Mouse (Mus musculus): ENCODE results near the gene Mpnd. TPM values are rescaled to one million over a fixed set of nuclear protein-coding genes. Genes with fewer than 3 reads are reported as not detected.

The Mpnd gene
- total RNA-seq (2021), result 10 to 100 TPM; 47.4 to 50.1 TPM

- intact Hi-C loops (cut with DNase I), result no loop called here
- peak; percentile 62 to 63 for DNase-seq
These were observed at the start of gene Mpnd, which contains the start of gene Stap2 for GRCm38 (mm10) chr17:56005415-56006061. Mpnd (plus strand) TSS chr17:56005711. Stap2 (minus strand) TSS chr17:56005584.

- intact Hi-C loops (cut with DNase I), result loop anchor here (2.0 to 5.0 kb wide), 2 partner anchors 253 to 296 kb away; no protein-coding TSS in a partner anchor
- peak; percentile 43 to 53 for DNase-seq
These were observed 49.4 kb upstream of the Mpnd start for GRCm38 (mm10) chr17:55956129-55956528.

GRCm38 (mm10) chr17:55956591-55956990 is 48.9 kb upstream of the Mpnd start:
- no peak for DNase-seq
- intact Hi-C loops (cut with DNase I), result loop anchor here (2.0 to 5.0 kb wide), 2 partner anchors 254 to 296 kb away; no protein-coding TSS in a partner anchor

GRCm38 (mm10) chr17:55957168-55957567 is 48.3 kb upstream of the Mpnd start:
- intact Hi-C loops (cut with DNase I), result loop anchor here (2.0 to 5.0 kb wide), 2 partner anchors 254 to 295 kb away; no protein-coding TSS in a partner anchor

GRCm38 (mm10) chr17:55957726-55958583 is 47.6 kb upstream of the Mpnd start:
- no peak for DNase-seq
- intact Hi-C loops (cut with DNase I), result loop anchor here (2.0 to 5.0 kb wide), 2 partner anchors 255 to 294 kb away; no protein-coding TSS in a partner anchor

More at GRCm38 (mm10) chr17:55957168-55957567, 48.3 kb upstream of the Mpnd start:
- DNase-seq, result peak; percentile 66 to 82

- intact Hi-C loops (cut with DNase I), result loop anchor here (5.0 kb wide), 1 partner anchor 294 kb away; no protein-coding TSS in a partner anchor
These were observed 47.0 kb upstream of the Mpnd start for GRCm38 (mm10) chr17:55958584-55958886.

GRCm38 (mm10) chr17:55958918-55959728 is 46.4 kb upstream of the Mpnd start, which contains the start of gene Yju2:
Yju2 (plus strand) TSS chr17:55959099.
- peak; percentile 95 to 98 for DNase-seq
- intact Hi-C loops (cut with DNase I), result loop anchor here (5.0 kb wide), 1 partner anchor 293 kb away; no protein-coding TSS in a partner anchor

More at GRCm38 (mm10) chr17:55958584-55958886, 47.0 kb upstream of the Mpnd start:
- no peak for DNase-seq

- no peak for DNase-seq
- intact Hi-C loops (cut with DNase I), result loop anchor here (5.0 kb wide), 1 partner anchor 292 kb away; no protein-coding TSS in a partner anchor
These were observed 45.4 kb upstream of the Mpnd start for GRCm38 (mm10) chr17:55959946-55960740.

GRCm38 (mm10) chr17:55960791-55961190 is 44.7 kb upstream of the Mpnd start:
- no peak for DNase-seq
- intact Hi-C loops (cut with DNase I), result no loop called here

GRCm38 (mm10) chr17:55961631-55962030 is 43.9 kb upstream of the Mpnd start:
- intact Hi-C loops (cut with DNase I), result no loop called here
- no peak for DNase-seq

GRCm38 (mm10) chr17:55963171-55963570 is 42.3 kb upstream of the Mpnd start:
- intact Hi-C loops (cut with DNase I), result no loop called here
- DNase-seq, result no peak

- intact Hi-C loops (cut with DNase I), result no loop called here
- DNase-seq, result no peak
These were observed 41.0 kb upstream of the Mpnd start for GRCm38 (mm10) chr17:55964496-55964895.

GRCm38 (mm10) chr17:55964996-55965395 is 40.5 kb upstream of the Mpnd start:
- DNase-seq, result no peak
- intact Hi-C loops (cut with DNase I), result no loop called here

GRCm38 (mm10) chr17:55967186-55967585 is 38.3 kb upstream of the Mpnd start:
- DNase-seq, result no peak

GRCm38 (mm10) chr17:55968210-55968609 is 37.3 kb upstream of the Mpnd start:
- peak; percentile 41 to 55 for DNase-seq
- intact Hi-C loops (cut with DNase I), result no loop called here

More at GRCm38 (mm10) chr17:55967186-55967585, 38.3 kb upstream of the Mpnd start:
- intact Hi-C loops (cut with DNase I), result no loop called here

GRCm38 (mm10) chr17:55969560-55969959 is 36.0 kb upstream of the Mpnd start:
- DNase-seq, result peak; percentile 29 to 45
- intact Hi-C loops (cut with DNase I), result no loop called here

- intact Hi-C loops (cut with DNase I), result no loop called here
- DNase-seq, result peak; percentile 47 to 54
These were observed 35.3 kb upstream of the Mpnd start, which contains the start of gene Shd for GRCm38 (mm10) chr17:55969966-55970891. Shd (plus strand) TSS chr17:55970467.

- intact Hi-C loops (cut with DNase I), result no loop called here
- DNase-seq, result no peak
These were observed 34.1 kb upstream of the Mpnd start for GRCm38 (mm10) chr17:55971453-55971852.

Data from heart, postnatal 10 days (tissue).